Mouse (Mus musculus) spleen, adult 2 months (tissue): Measurements from ENCODE around the gene Tmem45a.

Source experiments
- CTCF ChIP-seq: fragments of 200-500 bp; IDR thresholded peaks from 2 replicates; pipeline ENCODE4 v1.5.1; 2011; ENCODE audit warnings: mild to moderate bottlenecking, inconsistent platforms; ENCODE audit not compliant: insufficient read depth, insufficient read length, insufficient replicate concordance; ENCODE audit errors: extremely low read depth
- POLR2A ChIP-seq: fragments of 200-500 bp; IDR thresholded peaks from 2 replicates; pipeline ENCODE4 v1.6.1; 2011; ENCODE audit warnings: low read depth, low read length, inconsistent platforms

GRCm38 (mm10) chr16:56793778-56794177, 92.2 kb downstream of the Tmem45a start:
- TF ChIP-seq CTCF (no peak), POLR2A (no peak)
